In the genomic region with DNA sequence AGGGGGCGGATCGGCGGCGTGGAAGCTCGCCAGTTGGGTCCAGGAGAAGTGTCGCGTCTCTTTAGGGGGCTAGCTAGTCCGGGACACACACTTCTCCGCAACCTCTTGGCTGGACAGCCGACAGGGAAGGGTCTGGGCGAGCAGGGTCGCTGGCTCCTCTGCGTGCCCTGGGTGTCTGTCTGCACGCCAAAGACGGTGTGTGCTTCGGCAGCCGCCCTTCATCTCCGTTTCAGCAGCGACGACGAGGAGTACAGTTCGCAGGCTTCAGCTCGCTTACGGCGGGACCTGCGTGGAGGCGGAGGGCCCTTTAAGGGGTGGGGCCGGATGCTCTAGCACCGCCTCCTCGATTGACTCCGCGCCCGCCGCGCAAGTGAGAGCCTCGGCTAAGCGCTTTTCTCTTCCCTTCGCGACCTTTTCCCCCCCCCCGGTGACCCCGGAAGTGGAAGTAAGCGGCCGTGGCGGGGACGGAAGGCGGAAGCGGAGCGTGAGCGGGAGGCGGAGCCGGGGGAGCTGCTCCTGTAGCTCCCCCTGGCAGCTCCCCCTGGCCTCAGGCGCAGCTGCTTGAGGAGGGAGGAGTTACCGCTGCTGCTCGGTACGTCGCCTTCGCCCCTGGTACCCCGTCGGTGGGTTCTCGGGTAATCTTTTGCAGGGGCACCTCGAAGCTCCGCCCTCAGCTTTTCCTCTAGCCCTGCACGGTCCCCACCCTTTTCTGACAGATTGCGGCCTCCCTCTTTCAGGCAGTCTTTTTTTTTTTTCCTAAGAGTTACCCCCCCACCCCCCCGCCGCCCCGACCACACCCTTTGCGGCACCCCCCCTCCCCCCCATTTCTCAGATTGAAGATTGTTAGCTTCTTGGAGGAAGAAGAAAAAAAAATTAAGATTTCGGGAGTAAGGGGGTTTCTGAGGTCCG, we compare ENCODE assay signal across 8 mouse cellular contexts. TPM values are rescaled to one million over a fixed set of nuclear protein-coding genes. Genes with fewer than 3 reads are reported as not detected.
DNase-seq lines count a peak whose midpoint lies in the region; ATAC-seq lines count a peak whose summit lies in the region.

No protein-coding gene starts in this region.

- peak; percentile 93 for ATAC-seq in erythroid progenitor cell, adult 5-6 weeks (replicated peaks; ENCODE audit: low FRiP score, poor library complexity, severe bottlenecking)
- peak; percentile 90 for ATAC-seq in heart, embryonic 13.5 days (ENCODE audit: extremely low read depth, insufficient number of reproducible peaks, low FRiP score, low TSS enrichment)
- peak; percentile 96 for ATAC-seq in liver, embryonic 13.5 days (ENCODE audit: low read depth)
- ATAC-seq in stomach, embryonic 16.5 days (ENCODE audit: insufficient read depth, low FRiP score), result peak; percentile 95

- H3K36me3 ChIP-seq in heart, embryonic 13.5 days, result peaks cover 59% of the 10 kb centered on the region
- peaks cover 26% of the 10 kb centered on the region for H3K36me3 ChIP-seq in liver, embryonic 13.5 days
- no peaks in the 10 kb centered on the region for H3K36me3 ChIP-seq in stomach, embryonic 16.5 days (ENCODE audit: control insufficient read depth, insufficient read depth, low read length)

- H3K27me3 ChIP-seq in heart, embryonic 13.5 days (replicated peaks), result no peaks in the 10 kb centered on the region
- H3K27me3 ChIP-seq in liver, embryonic 13.5 days, result peaks cover 7% of the 10 kb centered on the region
- no peaks in the 10 kb centered on the region for H3K27me3 ChIP-seq in stomach, embryonic 16.5 days (ENCODE audit: control insufficient read depth, insufficient read depth, low read length)

- no peaks in the 10 kb centered on the region for H3K9me3 ChIP-seq in heart, embryonic 13.5 days
- no peaks in the 10 kb centered on the region for H3K9me3 ChIP-seq in liver, embryonic 13.5 days (replicated peaks)
- H3K9me3 ChIP-seq in stomach, embryonic 16.5 days (replicated peaks; ENCODE audit: control insufficient read depth, low read length), result no peaks in the 10 kb centered on the region

- peak overlapping the region; percentile 77 for H3K4me3 ChIP-seq in heart, embryonic 13.5 days
- peak overlapping the region; percentile 82 for H3K4me3 ChIP-seq in liver, embryonic 13.5 days (replicated peaks)
- peak overlapping the region; percentile 56 for H3K4me3 ChIP-seq in stomach, embryonic 16.5 days (replicated peaks; ENCODE audit: low read length)

- H3K4me2 ChIP-seq in heart, embryonic 13.5 days, result peak overlapping the region; percentile 78
- peak overlapping the region; percentile 95 for H3K4me2 ChIP-seq in liver, embryonic 13.5 days
- H3K4me2 ChIP-seq in stomach, embryonic 16.5 days (ENCODE audit: low read depth, low read length), result peak overlapping the region; percentile 83

- H3K27ac ChIP-seq in heart, embryonic 13.5 days (replicated peaks), result peak overlapping the region; percentile 97
- peak overlapping the region; percentile 90 for H3K27ac ChIP-seq in liver, embryonic 13.5 days
- peak overlapping the region; percentile 96 for H3K27ac ChIP-seq in stomach, embryonic 16.5 days (ENCODE audit: low read length)

- peak overlapping the region; percentile 92 for H3K9ac ChIP-seq in heart, embryonic 13.5 days
- peak overlapping the region; percentile 87 for H3K9ac ChIP-seq in liver, embryonic 13.5 days
- H3K9ac ChIP-seq in stomach, embryonic 16.5 days (ENCODE audit: low read length), result peak overlapping the region; percentile 79

- under 1% methylated on average over 69 of the region's 70 CpGs for WGBS in heart, embryonic 13.5 days
- under 1% methylated on average over 69 of the region's 70 CpGs for WGBS in liver, embryonic 13.5 days (ENCODE audit: insufficient replicate concordance)
- WGBS in stomach, embryonic 16.5 days, result under 1% methylated on average over 70 of the region's 70 CpGs

- peak; percentile 99 for DNase-seq in CD4-positive helper T cell, adult 2 months (ENCODE audit: low read depth, low spot score)
- peak; percentile 97 for DNase-seq in brain, embryonic 18.5 days (ENCODE audit: low read depth, low spot score)
- peak; percentile 99 for DNase-seq in kidney, postnatal 10 days
- DNase-seq in liver, embryonic 13.5 days, result peak; percentile 94
- peak; percentile 99 for DNase-seq in neural tube, embryonic 10.5 days (ENCODE audit: extremely low spot score, low spot score)

- H3K4me1 ChIP-seq in heart, embryonic 13.5 days, result peaks cover 55% of the 10 kb centered on the region
- H3K4me1 ChIP-seq in liver, embryonic 13.5 days (replicated peaks), result peaks cover 61% of the 10 kb centered on the region
- H3K4me1 ChIP-seq in stomach, embryonic 16.5 days (ENCODE audit: control insufficient read depth, insufficient read depth, low read length), result peaks cover 31% of the 10 kb centered on the region

RNA-seq across cellular contexts. Expression of a gene that starts 1.2 kb away (rescaled TPM):
- 6.5 TPM in 1 of 2 replicates, not detected in the other for total RNA-seq in erythroid progenitor cell, adult 5-6 weeks (2015; ENCODE audit: low replicate concordance)
- 0.26 and 2.0 TPM in 2 replicates for total RNA-seq in erythroid progenitor cell, adult 5-6 weeks (2017; ENCODE audit: low replicate concordance)
- polyA plus RNA-seq in heart, embryonic 13.5 days (2015; fragmentation: Nextera tagmentation; extraction: Ambion mirVana), result 18.7 and 19.0 TPM in 2 replicates
- 2.4 and 3.2 TPM in 2 replicates for polyA plus RNA-seq in liver, embryonic 13.5 days (2015; fragmentation: Nextera tagmentation; extraction: Ambion mirVana)
- polyA plus RNA-seq in stomach, embryonic 16.5 days (2015; fragmentation: Nextera tagmentation; extraction: Ambion mirVana), result 17.3 and 18.2 TPM in 2 replicates

RNA-seq across cellular contexts. Expression of a gene that starts 1.5 kb away (rescaled TPM):
- total RNA-seq in erythroid progenitor cell, adult 5-6 weeks (2015; ENCODE audit: low replicate concordance), result 15.1 and 15.5 TPM in 2 replicates
- 23.5 and 24.6 TPM in 2 replicates for total RNA-seq in erythroid progenitor cell, adult 5-6 weeks (2017; ENCODE audit: low replicate concordance)
- polyA plus RNA-seq in heart, embryonic 13.5 days (2015; fragmentation: Nextera tagmentation; extraction: Ambion mirVana), result 35.3 and 38.8 TPM in 2 replicates
- polyA plus RNA-seq in liver, embryonic 13.5 days (2015; fragmentation: Nextera tagmentation; extraction: Ambion mirVana), result 20.4 and 23.6 TPM in 2 replicates
- polyA plus RNA-seq in stomach, embryonic 16.5 days (2015; fragmentation: Nextera tagmentation; extraction: Ambion mirVana), result 54.1 and 59.5 TPM in 2 replicates

RNA-seq across cellular contexts. Expression of a gene that starts 11.8 kb away (rescaled TPM):
- 151 and 206 TPM in 2 replicates for total RNA-seq in erythroid progenitor cell, adult 5-6 weeks (2015; ENCODE audit: low replicate concordance)
- 162 and 172 TPM in 2 replicates for total RNA-seq in erythroid progenitor cell, adult 5-6 weeks (2017; ENCODE audit: low replicate concordance)
- 164 and 175 TPM in 2 replicates for polyA plus RNA-seq in heart, embryonic 13.5 days (2015; fragmentation: Nextera tagmentation; extraction: Ambion mirVana)
- polyA plus RNA-seq in liver, embryonic 13.5 days (2015; fragmentation: Nextera tagmentation; extraction: Ambion mirVana), result 147 and 176 TPM in 2 replicates
- polyA plus RNA-seq in stomach, embryonic 16.5 days (2015; fragmentation: Nextera tagmentation; extraction: Ambion mirVana), result 161 and 184 TPM in 2 replicates

RNA-seq across cellular contexts. Expression of a gene that starts 14.6 kb away (rescaled TPM):
- total RNA-seq in erythroid progenitor cell, adult 5-6 weeks (2015; ENCODE audit: low replicate concordance), result 1.3 and 1.4 TPM in 2 replicates
- total RNA-seq in erythroid progenitor cell, adult 5-6 weeks (2017; ENCODE audit: low replicate concordance), result 0.90 and 1.9 TPM in 2 replicates
- 0.87 and 1.1 TPM in 2 replicates for polyA plus RNA-seq in heart, embryonic 13.5 days (2015; fragmentation: Nextera tagmentation; extraction: Ambion mirVana)
- 6.9 and 8.3 TPM in 2 replicates for polyA plus RNA-seq in liver, embryonic 13.5 days (2015; fragmentation: Nextera tagmentation; extraction: Ambion mirVana)
- polyA plus RNA-seq in stomach, embryonic 16.5 days (2015; fragmentation: Nextera tagmentation; extraction: Ambion mirVana), result 2.2 and 3.5 TPM in 2 replicates

RNA-seq across cellular contexts. Expression of a gene that starts 16.1 kb away (rescaled TPM):
- total RNA-seq in erythroid progenitor cell, adult 5-6 weeks (2015; ENCODE audit: low replicate concordance), result 32.7 and 45.4 TPM in 2 replicates
- 23.9 and 91.4 TPM in 2 replicates for total RNA-seq in erythroid progenitor cell, adult 5-6 weeks (2017; ENCODE audit: low replicate concordance)
- 47.2 and 50.0 TPM in 2 replicates for polyA plus RNA-seq in heart, embryonic 13.5 days (2015; fragmentation: Nextera tagmentation; extraction: Ambion mirVana)
- polyA plus RNA-seq in liver, embryonic 13.5 days (2015; fragmentation: Nextera tagmentation; extraction: Ambion mirVana), result 90.2 and 91.0 TPM in 2 replicates
- polyA plus RNA-seq in stomach, embryonic 16.5 days (2015; fragmentation: Nextera tagmentation; extraction: Ambion mirVana), result 84.9 and 103 TPM in 2 replicates

Comparison
In these comparisons a context has a peak if more than half of its experiments do, and no peak if none do; other contexts are left out.
1. Peak in every context shown above with its lines: DNase-seq, ATAC-seq, H3K4me3 ChIP-seq and H3K27ac ChIP-seq.